ENCODE assay signal across 8 mouse cellular contexts in the genomic region with DNA sequence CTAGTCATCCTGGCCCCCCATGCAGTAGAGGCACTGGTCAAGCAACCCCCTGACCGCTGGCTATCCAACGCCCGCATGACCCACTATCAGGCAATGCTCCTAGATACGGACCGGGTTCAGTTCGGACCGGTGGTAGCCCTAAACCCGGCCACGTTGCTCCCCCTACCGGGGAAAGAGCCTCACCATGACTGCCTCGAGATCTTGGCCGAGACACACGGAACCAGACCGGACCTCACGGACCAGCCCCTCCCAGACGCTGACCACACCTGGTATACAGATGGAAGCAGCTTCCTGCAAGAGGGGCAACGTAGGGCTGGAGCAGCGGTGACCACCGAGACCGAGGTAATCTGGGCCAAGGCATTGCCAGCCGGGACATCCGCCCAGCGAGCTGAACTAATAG.
DNase-seq lines count a peak whose midpoint lies in the region; TF ChIP-seq lines count a peak whose summit lies in the region.
"Not testable (repeated sequence)": the region's sequence is repeated elsewhere in the genome, so short reads cannot be mapped to it uniquely, and the experiment has no call there.

No protein-coding gene starts in this region.

- H3K4me3 ChIP-seq in MEL (ENCODE audit: control insufficient read depth in 1 of 2, insufficient read depth in 1 of 2, low read depth in 2 of 2, low read length in 2 of 2); lung, adult 2 months (replicated peaks; ENCODE audit: extremely low read depth, low read depth, low read length): not testable (repeated sequence)

- H3K79me2 ChIP-seq in MEL (ENCODE audit: control insufficient read depth, insufficient read depth, low read length, poor library complexity): not testable (repeated sequence)

- H3K27ac ChIP-seq in MEL (ENCODE audit: control insufficient read depth, low read depth, low read length): not testable (repeated sequence)

- TF ChIP-seq EP300 in MEL (IDR thresholded peaks at IDR 0.05; ENCODE audit: low read depth in 1 of 2, low read length in 2 of 2): not testable (repeated sequence)

- H3K4me1 ChIP-seq in MEL (ENCODE audit: control insufficient read depth in 1 of 2, insufficient read depth in 2 of 2, low read length in 2 of 2); lung, adult 2 months (ENCODE audit: control insufficient read depth, insufficient read depth, low read length): not testable (repeated sequence)

- H3K9me3 ChIP-seq in MEL (replicated peaks; ENCODE audit: insufficient read depth, low read length): not testable (repeated sequence)

- not testable (repeated sequence) for H3K36me3 ChIP-seq in MEL (ENCODE audit: control insufficient read depth in 1 of 2, insufficient read depth in 2 of 2, low read length in 2 of 2)

- WGBS in lung, adult 2 months: 95% methylated on average over 23 of the region's 23 CpGs

- not testable (repeated sequence) for TF ChIP-seq POLR2A in MEL (IDR thresholded peaks at IDR 0.05; ENCODE audit: control insufficient read depth in 1 of 2, insufficient read depth in 1 of 2, low read depth in 1 of 2, low read length in 2 of 2, poor library complexity in 1 of 2); lung, adult 2 months (IDR thresholded peaks at IDR 0.05; ENCODE audit: borderline replicate concordance, extremely low read depth, low read depth, low read length)

- peak; percentile 72 for DNase-seq in MEL (ENCODE audit: low read depth, low spot score)
- peak; percentile 13 to 36 for DNase-seq in adrenal gland, postnatal 36 days
- DNase-seq in cerebellum, postnatal 36 days: peak; percentile 9 to 15
- DNase-seq in heart, adult 9 months (ENCODE audit: low spot score in 2 of 2): peak; percentile 14 to 33
- DNase-seq in kidney, postnatal 14 days: peak; percentile 39
- DNase-seq in lung, adult 2 months: peak; percentile 10
- DNase-seq in right cerebral cortex, postnatal 4 days: peak; percentile 2
- DNase-seq in urinary bladder, adult 18-20 months (ENCODE audit: low spot score in 2 of 2): peak; percentile 3 to 4

- TF ChIP-seq CTCF in MEL (IDR thresholded peaks at IDR 0.05 in 2 of 3, conservative IDR thresholded peaks at IDR 0.05 in 1 of 3; ENCODE audit: control insufficient read depth in 1 of 3, insufficient read depth in 1 of 3, low read depth in 2 of 3, low read length in 3 of 3, poor library complexity in 1 of 3, severe bottlenecking in 1 of 3); lung, adult 2 months (IDR thresholded peaks at IDR 0.05; ENCODE audit: insufficient read depth, low read length): not testable (repeated sequence)

- not testable (repeated sequence) for H3K27me3 ChIP-seq in MEL (ENCODE audit: control insufficient read depth in 1 of 2, insufficient read depth in 2 of 2, low read length in 2 of 2)

- not testable (repeated sequence) for TF ChIP-seq RAD21 in MEL (IDR thresholded peaks at IDR 0.05; ENCODE audit: low read depth, low read length)

- not testable (repeated sequence) for H3K9ac ChIP-seq in MEL (ENCODE audit: control insufficient read depth, low read depth, low read length, poor library complexity, severe bottlenecking)

Comparison
In these comparisons a context has a peak if more than half of its experiments do, and no peak if none do; other contexts are left out.
1. DNase-seq: peak in every context shown above with its lines; median percentile 72 in MEL; 39 in kidney, postnatal 14 days; 24 in adrenal gland, postnatal 36 days; 24 in heart, adult 9 months; 12 in cerebellum, postnatal 36 days; 10 in lung, adult 2 months; 4 in urinary bladder, adult 18-20 months; 2 in right cerebral cortex, postnatal 4 days.